Mouse (Mus musculus) liver, adult 2 months (tissue): ENCODE measurements around the gene Abca5.

ENCODE experiments used
- CTCF ChIP-seq: fragments of 200-500 bp; IDR thresholded peaks from 2 replicates; pipeline ENCODE4 v1.5.1; 2011; ENCODE audit warnings: low read depth, low read length, control low read depth
- POLR2A ChIP-seq: fragments of 200-500 bp; IDR thresholded peaks from 2 replicates; pipeline ENCODE4 v1.6.1; 2011; ENCODE audit warnings: low read length, control low read depth; ENCODE audit not compliant: insufficient read depth; ENCODE audit errors: extremely low read depth

DNA sequence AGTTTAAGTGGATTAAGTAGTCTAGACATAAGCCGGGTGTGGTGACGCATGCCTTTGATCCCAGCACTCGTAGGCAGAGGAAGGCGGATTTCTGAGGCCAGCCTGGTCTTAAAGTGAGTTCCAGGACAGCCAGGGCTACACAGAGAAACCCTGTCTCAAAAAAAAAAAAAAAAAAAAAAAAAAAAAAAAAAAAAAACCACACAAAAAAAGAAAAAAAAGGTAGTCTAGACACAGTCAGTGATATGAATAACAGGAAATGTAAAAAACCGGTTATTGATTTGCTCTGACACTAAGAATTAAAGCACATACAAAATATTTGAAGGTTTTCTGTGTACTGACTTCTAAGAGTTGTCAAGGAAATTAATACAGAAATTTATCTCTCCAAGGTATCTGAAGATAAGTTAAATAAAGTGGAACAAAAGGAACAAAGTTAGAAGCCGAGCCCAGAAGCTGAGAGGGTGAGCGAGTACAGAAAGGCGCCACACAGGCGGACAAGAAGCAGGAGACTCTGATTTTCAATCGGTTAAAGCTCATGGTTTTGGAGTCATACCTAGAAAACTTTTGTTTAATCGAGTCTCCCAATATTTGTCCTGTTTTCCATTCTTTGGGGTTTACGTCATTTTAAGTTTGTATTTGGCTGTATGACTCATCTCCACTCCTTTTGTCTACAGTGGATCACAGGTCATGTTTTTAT, 30.9 kb downstream of the Abca5 start:
- no peak for TF ChIP-seq POLR2A
- TF ChIP-seq CTCF: no peak
